Mouse (Mus musculus): ENCODE results near the gene Ntmt1. TPM values are rescaled to one million over a fixed set of nuclear protein-coding genes. Genes with fewer than 3 reads are reported as not detected.

The Ntmt1 gene
- 71.5 and 80.0 TPM in 2 replicates for polyA plus RNA-seq (2015; fragmentation: Nextera tagmentation; extraction: Ambion mirVana)

DNA sequence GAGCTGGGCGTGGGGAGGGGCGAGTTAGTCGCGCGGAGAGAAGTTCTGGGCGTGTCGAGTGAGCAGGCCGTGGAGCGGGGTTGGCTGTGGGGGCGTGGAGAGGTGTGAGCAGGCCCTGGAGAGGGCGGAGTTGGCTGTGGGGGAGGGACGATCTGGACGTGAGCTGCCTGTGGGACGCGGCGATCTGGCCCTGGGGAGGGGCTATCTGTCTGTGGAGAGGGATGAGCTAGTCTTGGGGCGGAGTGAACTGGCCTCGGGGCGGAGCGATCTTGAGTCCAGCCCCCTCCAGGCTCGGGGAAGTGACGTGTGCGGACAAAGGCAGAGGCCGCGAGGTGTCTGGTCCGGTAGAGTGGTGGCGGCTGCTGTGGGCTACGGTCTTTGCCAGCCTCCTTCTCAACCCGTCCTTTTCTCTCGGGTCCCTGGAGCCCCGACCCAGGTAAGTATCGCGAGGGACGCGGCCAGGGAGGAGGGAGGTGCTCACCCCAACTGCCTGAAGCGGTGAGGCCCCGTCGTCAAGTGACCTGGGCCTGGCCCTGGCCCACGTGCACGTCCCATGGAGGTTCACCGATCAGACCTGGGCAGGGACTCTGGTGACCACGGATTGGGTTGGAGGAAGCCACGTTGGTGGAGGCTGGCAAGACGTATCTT, at the start of gene Ntmt1:
Ntmt1 (plus strand) TSS at position 179 of the 648 bp plus-strand sequence.
- Histone ChIP-seq H3K9ac (ENCODE audit: low read length) (peak within 1 kb of the TSS; percentile 90), H3K4me3 (replicated peaks; ENCODE audit: low read length) (peak within 1 kb of the TSS; percentile 87), H3K36me3 (ENCODE audit: control insufficient read depth, insufficient read depth, low read length) (no peaks in the 10 kb centered on the region), H3K4me2 (ENCODE audit: low read depth, low read length) (peak within 1 kb of the TSS; percentile 85), H3K27ac (ENCODE audit: low read length) (peak within 1 kb of the TSS; percentile 79), H3K4me1 (ENCODE audit: control insufficient read depth, insufficient read depth, low read length) (peaks cover 10% of the 10 kb centered on the region; the same call in 1 of the 2 replicates), H3K27me3 (ENCODE audit: control insufficient read depth, insufficient read depth, low read length) (no peaks in the 10 kb centered on the region), H3K9me3 (replicated peaks; ENCODE audit: control insufficient read depth, low read length) (no peaks in the 10 kb centered on the region)
- WGBS = 0% methylated on average over 42 of the region's 44 CpGs
- peak; percentile 99 for ATAC-seq (ENCODE audit: insufficient read depth, low FRiP score)

DNA sequence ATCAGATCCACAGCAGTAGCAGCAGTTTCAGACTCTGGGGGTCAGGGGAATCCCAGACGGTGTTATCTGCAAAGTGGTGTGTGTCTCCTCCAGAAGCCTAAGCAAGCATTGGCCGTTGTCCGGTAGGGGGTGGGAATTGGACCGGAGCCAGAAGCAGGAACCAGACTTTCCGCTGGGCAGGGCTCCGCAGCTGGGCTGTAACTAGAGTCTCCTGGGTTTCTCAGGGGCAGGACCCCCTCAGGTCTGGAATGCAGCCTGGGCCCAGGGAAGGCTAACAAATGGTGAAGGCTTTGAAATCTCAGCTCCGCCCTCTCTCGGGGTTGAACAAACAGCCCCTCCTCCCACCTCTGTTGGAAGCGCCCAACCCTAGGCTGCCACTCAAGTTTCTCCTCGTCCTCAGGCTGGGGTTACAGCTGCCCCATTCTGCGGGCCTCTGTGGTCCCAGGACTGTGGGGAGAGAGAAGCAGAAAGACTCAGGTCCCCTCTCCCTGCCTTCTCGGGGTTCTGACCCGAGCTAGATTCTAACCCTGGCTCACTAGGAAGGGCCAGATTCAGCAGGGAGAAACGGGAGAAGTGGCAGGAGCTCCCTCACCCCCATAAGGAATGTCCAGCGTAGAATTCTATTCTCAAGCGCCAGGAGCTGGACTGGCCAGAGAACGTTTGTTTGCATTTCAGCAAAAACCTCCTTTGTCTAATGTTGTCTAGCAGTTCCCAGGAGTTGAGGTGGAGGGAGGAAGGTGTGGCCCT, 49.1 kb upstream of the Ntmt1 start:
- Histone ChIP-seq H3K9me3 (replicated peaks; ENCODE audit: control insufficient read depth, low read length) (peaks cover 7% of the 10 kb centered on the region; the same call in 1 of the 2 replicates), H3K27me3 (ENCODE audit: control insufficient read depth, insufficient read depth, low read length) (no peaks in the 10 kb centered on the region), H3K27ac (ENCODE audit: low read length) (peak overlapping the region; percentile 98), H3K4me2 (ENCODE audit: low read depth, low read length) (peak overlapping the region; percentile 44), H3K36me3 (ENCODE audit: control insufficient read depth, insufficient read depth, low read length) (no peaks in the 10 kb centered on the region), H3K9ac (ENCODE audit: low read length) (peak overlapping the region; percentile 68), H3K4me1 (ENCODE audit: control insufficient read depth, insufficient read depth, low read length) (peaks cover 34% of the 10 kb centered on the region), H3K4me3 (replicated peaks; ENCODE audit: low read length) (no peak overlapping the region)
- peak; percentile 90 for ATAC-seq (ENCODE audit: insufficient read depth, low FRiP score)
- WGBS = 4% methylated on average over 17 of the region's 17 CpGs

DNA sequence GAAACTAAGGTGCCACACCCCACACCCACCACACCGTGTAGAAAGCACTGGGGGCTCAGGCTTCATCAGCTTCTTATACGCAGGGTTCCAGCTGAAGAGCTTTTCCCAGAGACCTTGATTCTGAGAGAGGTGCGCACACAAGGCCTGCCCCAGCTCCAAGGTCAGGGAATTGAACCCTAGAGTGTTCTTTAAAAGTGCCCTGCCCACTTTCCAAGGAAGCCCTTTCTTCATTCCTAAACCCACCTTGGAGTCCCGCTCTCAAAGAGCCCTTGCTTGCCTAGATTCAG, 48.6 kb upstream of the Ntmt1 start:
- Histone ChIP-seq H3K4me3 (replicated peaks; ENCODE audit: low read length) (no peak overlapping the region), H3K9ac (ENCODE audit: low read length) (peak overlapping the region; percentile 68; the same call in 1 of the 2 replicates)
- ATAC-seq (ENCODE audit: insufficient read depth, low FRiP score) = no peak

DNA sequence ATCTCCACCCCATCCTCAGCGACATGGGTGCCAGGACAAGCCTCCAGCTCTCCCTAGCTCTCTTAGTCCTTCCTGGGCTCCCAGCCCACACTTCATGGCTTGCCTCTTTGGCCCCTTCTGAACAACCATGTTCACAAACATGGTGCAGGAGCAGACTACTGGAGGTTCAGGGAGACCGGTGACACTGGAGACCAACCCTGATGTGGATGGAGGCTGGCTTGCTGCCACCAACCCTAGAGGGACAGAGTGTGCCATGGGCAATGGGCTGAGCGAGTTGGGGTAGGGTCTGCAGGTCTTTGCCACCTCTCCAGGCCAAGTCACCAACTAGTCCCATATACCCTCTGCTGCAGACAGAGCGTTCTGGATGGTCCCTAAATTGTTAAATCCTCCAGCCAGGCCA, 48.2 kb upstream of the Ntmt1 start:
- no peak overlapping the region; the same call in 1 of the 2 replicates for H3K9ac ChIP-seq (ENCODE audit: low read length)
- H3K27ac ChIP-seq (ENCODE audit: low read length) = peak overlapping the region; percentile 98
- no peaks in the 10 kb centered on the region for H3K27me3 ChIP-seq (ENCODE audit: control insufficient read depth, insufficient read depth, low read length)
- H3K4me3 ChIP-seq (replicated peaks; ENCODE audit: low read length) = no peak overlapping the region
- H3K36me3 ChIP-seq (ENCODE audit: control insufficient read depth, insufficient read depth, low read length) = no peaks in the 10 kb centered on the region
- ATAC-seq (ENCODE audit: insufficient read depth, low FRiP score) = no peak
- peaks cover 34% of the 10 kb centered on the region for H3K4me1 ChIP-seq (ENCODE audit: control insufficient read depth, insufficient read depth, low read length)
- 73% methylated on average over 4 of the region's 4 CpGs for WGBS
- 0 out of 2 replicates have a peak overlapping the region, but pooled peaks have one; percentile 44 for H3K4me2 ChIP-seq (ENCODE audit: low read depth, low read length)
- H3K9me3 ChIP-seq (replicated peaks; ENCODE audit: control insufficient read depth, low read length) = peaks cover 7% of the 10 kb centered on the region; the same call in 1 of the 2 replicates

More for the DNA sequence above, 48.6 kb upstream of the Ntmt1 start:
- Histone ChIP-seq H3K27ac (ENCODE audit: low read length) (peak overlapping the region; percentile 98), H3K9me3 (replicated peaks; ENCODE audit: control insufficient read depth, low read length) (peaks cover 7% of the 10 kb centered on the region; the same call in 1 of the 2 replicates), H3K4me2 (ENCODE audit: low read depth, low read length) (peak overlapping the region; percentile 44; the same call in 1 of the 2 replicates), H3K36me3 (ENCODE audit: control insufficient read depth, insufficient read depth, low read length) (no peaks in the 10 kb centered on the region), H3K4me1 (ENCODE audit: control insufficient read depth, insufficient read depth, low read length) (peaks cover 34% of the 10 kb centered on the region), H3K27me3 (ENCODE audit: control insufficient read depth, insufficient read depth, low read length) (no peaks in the 10 kb centered on the region)
- 46% methylated on average over 4 of the region's 4 CpGs for WGBS

DNA sequence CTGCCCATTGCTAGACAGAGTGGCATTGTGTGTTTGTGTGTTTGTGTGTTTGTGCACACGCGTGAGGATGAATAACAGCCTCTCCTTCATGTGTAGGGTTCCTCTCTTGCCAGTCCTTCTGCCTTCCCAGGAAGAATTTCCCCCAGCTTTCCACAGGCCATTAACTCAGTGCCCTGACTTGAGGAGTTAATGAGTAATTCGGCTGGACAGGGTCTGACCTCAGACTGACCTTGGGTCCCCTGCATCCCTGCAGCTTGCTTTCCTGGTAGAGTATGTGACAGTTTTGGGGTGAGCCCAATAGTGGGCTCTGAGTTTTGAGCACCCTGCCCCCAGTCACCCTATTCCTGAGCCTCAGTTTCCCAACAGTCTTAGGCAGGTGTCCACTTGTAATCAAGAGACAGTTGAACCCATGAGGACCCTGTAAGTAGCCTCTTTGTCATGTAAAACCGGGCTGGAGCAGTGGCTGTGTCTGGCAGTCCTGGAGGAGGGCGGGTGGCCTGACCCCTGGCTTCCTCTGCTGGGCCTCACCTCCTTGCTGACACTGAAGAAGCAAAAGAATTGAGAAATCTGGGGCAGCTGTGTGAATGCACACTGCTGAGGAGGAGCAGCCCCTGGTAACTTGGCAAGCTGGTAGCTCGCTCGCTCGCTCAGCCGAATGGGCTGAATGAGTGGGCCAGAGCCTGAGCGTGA, 47.6 kb upstream of the Ntmt1 start:
- no peak for ATAC-seq (ENCODE audit: insufficient read depth, low FRiP score)
- no peak overlapping the region for H3K9ac ChIP-seq (ENCODE audit: low read length)

DNA sequence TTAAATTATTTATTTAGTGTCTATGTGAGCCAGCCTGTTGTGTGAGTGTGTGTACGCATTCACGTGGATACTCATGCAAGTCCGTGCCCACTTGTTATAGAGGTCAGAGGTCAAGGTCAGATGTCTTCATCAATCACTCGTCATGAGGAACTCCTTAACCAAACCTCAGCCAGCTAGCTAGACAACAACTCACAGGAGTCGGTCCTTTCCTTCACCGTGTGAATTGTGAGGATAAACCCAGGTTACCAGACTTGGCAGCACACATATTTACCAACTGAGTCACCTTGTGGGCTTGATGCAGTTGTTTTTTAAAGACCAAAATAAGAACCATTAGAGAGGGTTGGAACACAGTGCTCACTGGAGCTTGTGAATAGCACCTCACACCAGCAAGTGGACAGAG, 46.9 kb upstream of the Ntmt1 start:
- no peak overlapping the region for H3K27ac ChIP-seq (ENCODE audit: low read length)
- peaks cover 7% of the 10 kb centered on the region; the same call in 1 of the 2 replicates for H3K9me3 ChIP-seq (replicated peaks; ENCODE audit: control insufficient read depth, low read length)
- no peak overlapping the region for H3K9ac ChIP-seq (ENCODE audit: low read length)
- peaks cover 34% of the 10 kb centered on the region for H3K4me1 ChIP-seq (ENCODE audit: control insufficient read depth, insufficient read depth, low read length)
- no peak overlapping the region for H3K4me3 ChIP-seq (replicated peaks; ENCODE audit: low read length)
- H3K27me3 ChIP-seq (ENCODE audit: control insufficient read depth, insufficient read depth, low read length) = no peaks in the 10 kb centered on the region
- ATAC-seq (ENCODE audit: insufficient read depth, low FRiP score) = no peak
- H3K4me2 ChIP-seq (ENCODE audit: low read depth, low read length) = no peak overlapping the region
- WGBS = 38% methylated on average over 6 of the region's 6 CpGs
- H3K36me3 ChIP-seq (ENCODE audit: control insufficient read depth, insufficient read depth, low read length) = no peaks in the 10 kb centered on the region

More for the DNA sequence above, 47.6 kb upstream of the Ntmt1 start:
- no peak overlapping the region for H3K4me2 ChIP-seq (ENCODE audit: low read depth, low read length)
- peak overlapping the region; percentile 98 for H3K27ac ChIP-seq (ENCODE audit: low read length)
- no peaks in the 10 kb centered on the region for H3K36me3 ChIP-seq (ENCODE audit: control insufficient read depth, insufficient read depth, low read length)
- H3K4me3 ChIP-seq (replicated peaks; ENCODE audit: low read length) = no peak overlapping the region
- H3K4me1 ChIP-seq (ENCODE audit: control insufficient read depth, insufficient read depth, low read length) = peaks cover 34% of the 10 kb centered on the region
- peaks cover 7% of the 10 kb centered on the region; the same call in 1 of the 2 replicates for H3K9me3 ChIP-seq (replicated peaks; ENCODE audit: control insufficient read depth, low read length)
- no peaks in the 10 kb centered on the region for H3K27me3 ChIP-seq (ENCODE audit: control insufficient read depth, insufficient read depth, low read length)
- 57% methylated on average over 10 of the region's 10 CpGs for WGBS

DNA sequence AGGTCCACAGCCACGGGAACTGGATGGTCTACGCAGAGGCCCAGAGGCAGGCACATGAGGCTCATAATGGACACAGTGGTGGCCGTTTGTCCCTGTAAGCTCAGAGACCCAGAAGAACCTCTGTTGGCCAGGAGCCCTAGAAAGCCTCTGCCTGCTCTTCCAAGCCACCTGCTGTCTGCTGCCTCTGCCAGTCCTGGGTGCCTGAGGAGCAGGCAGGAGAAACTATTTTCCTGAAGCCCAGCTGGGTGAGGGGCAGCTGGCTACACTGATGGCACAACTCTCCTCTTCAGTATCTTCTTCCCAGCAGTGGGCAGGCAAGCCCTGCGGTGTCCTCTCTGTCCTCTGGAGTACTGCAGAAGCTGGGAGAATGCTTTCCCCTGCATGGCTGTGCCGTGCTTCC, 41.2 kb upstream of the Ntmt1 start:
- peaks cover 4% of the 10 kb centered on the region; the same call in 1 of the 2 replicates for H3K9me3 ChIP-seq (replicated peaks; ENCODE audit: control insufficient read depth, low read length)
- no peak overlapping the region for H3K4me2 ChIP-seq (ENCODE audit: low read depth, low read length)
- H3K36me3 ChIP-seq (ENCODE audit: control insufficient read depth, insufficient read depth, low read length) = no peaks in the 10 kb centered on the region
- no peak overlapping the region for H3K27ac ChIP-seq (ENCODE audit: low read length)
- WGBS = 77% methylated on average over 5 of the region's 5 CpGs
- no peak for ATAC-seq (ENCODE audit: insufficient read depth, low FRiP score)
- no peak overlapping the region for H3K4me3 ChIP-seq (replicated peaks; ENCODE audit: low read length)
- H3K27me3 ChIP-seq (ENCODE audit: control insufficient read depth, insufficient read depth, low read length) = no peaks in the 10 kb centered on the region
- peaks cover 4% of the 10 kb centered on the region; the same call in 1 of the 2 replicates for H3K4me1 ChIP-seq (ENCODE audit: control insufficient read depth, insufficient read depth, low read length)
- H3K9ac ChIP-seq (ENCODE audit: low read length) = no peak overlapping the region

DNA sequence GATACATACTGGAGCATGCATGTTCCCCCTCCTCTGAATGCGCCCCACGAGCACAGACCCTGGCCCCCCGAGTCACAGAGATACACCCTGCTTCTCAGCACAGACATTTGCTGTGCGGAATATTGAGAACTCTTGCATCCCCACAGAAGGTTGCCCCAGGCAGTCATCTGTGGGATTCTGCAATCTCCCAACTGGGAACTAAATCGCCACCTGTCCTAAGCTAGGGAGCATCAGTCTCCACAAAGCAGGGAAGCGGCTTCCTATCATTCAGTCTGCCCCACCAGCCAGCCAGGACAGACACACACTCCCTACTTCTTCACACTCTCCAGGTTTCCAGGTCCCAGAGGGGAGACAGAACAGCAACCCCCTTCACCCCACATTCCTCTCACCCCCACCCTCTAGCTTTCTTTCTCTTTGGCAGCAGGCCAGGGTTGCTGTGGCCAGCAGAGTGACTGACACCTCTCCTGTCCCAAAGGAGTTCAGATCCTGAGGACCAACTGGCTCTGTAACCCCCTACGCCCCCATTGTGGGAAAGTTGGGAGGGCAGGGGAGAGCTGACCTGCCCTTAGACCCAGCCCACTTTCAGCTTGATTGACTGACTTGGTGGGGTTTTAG, 39.9 kb upstream of the Ntmt1 start:
- Histone ChIP-seq H3K9me3 (replicated peaks; ENCODE audit: control insufficient read depth, low read length) (peaks cover 3% of the 10 kb centered on the region; the same call in 1 of the 2 replicates), H3K27me3 (ENCODE audit: control insufficient read depth, insufficient read depth, low read length) (no peaks in the 10 kb centered on the region), H3K27ac (ENCODE audit: low read length) (no peak overlapping the region), H3K4me2 (ENCODE audit: low read depth, low read length) (no peak overlapping the region), H3K36me3 (ENCODE audit: control insufficient read depth, insufficient read depth, low read length) (no peaks in the 10 kb centered on the region), H3K4me1 (ENCODE audit: control insufficient read depth, insufficient read depth, low read length) (peaks cover 14% of the 10 kb centered on the region), H3K4me3 (replicated peaks; ENCODE audit: low read length) (no peak overlapping the region), H3K9ac (ENCODE audit: low read length) (peak overlapping the region; percentile 31; the same call in 1 of the 2 replicates)
- WGBS = 78% methylated on average over 7 of the region's 7 CpGs
- no peak for ATAC-seq (ENCODE audit: insufficient read depth, low FRiP score)
